Mouse (Mus musculus) megakaryocyte, embryonic 14.5 days (primary cell): ENCODE results near the gene Ccdc87.

Source experiments
- FLI1 ChIP-seq: IDR thresholded peaks from 2 replicates; pipeline ENCODE4 v1.6.1; 2012; ENCODE audit warnings: low read length, inconsistent platforms, mixed read lengths
- GATA1 ChIP-seq: IDR thresholded peaks from 3 replicates; pipeline ENCODE4 v1.6.1; 2012; ENCODE audit warnings: mixed read lengths, low read length, inconsistent platforms, borderline replicate concordance

DNA sequence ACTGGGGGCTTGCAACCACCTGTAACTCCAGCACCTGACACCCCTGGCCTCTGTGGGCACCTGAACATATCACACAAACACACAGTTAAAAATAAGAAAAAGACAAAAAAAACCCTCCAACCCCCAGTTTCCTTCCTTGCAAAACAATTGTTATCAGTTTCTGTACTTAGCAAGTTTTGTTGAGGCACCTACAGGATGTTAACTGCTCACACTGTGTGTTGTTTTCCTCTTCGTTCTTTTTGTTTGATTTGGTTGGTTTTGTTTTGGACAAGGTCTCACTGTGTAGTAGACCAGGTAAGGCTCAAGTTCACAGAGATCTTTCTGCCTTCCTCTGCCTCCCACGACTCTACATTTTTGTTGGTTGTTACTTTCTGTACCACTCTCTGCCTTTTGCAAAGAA, 3.4 kb downstream of the Ccdc87 start:
- TF ChIP-seq GATA1 (no peak), FLI1 (no peak)
